Mouse (Mus musculus): Measurements from ENCODE around the gene Chpt1.

- TF ChIP-seq CTCF (IDR thresholded peaks at IDR 0.05; ENCODE audit: low read depth, low read length): no peak
- no peak for TF ChIP-seq EP300 (IDR thresholded peaks at IDR 0.05; ENCODE audit: insufficient read depth, low read depth, low read length)
- TF ChIP-seq POLR2A (IDR thresholded peaks at IDR 0.05; ENCODE audit: insufficient read depth, low read length): no peak
Observed at GRCm38 (mm10) chr10:88405812-88406211, 98.1 kb downstream of the Chpt1 start.

Data from ES-Bruce4 (cell line).